Mouse (Mus musculus) stomach, postnatal 0 days (tissue): ENCODE data around the gene Gpr37l1. TPM values are rescaled to one million over a fixed set of nuclear protein-coding genes. Genes with fewer than 3 reads are reported as not detected.
A peak's percentile ranks its signal among the peaks of the same experiment; 100 is the strongest.

Experiments
- ATAC-seq: fragments of 200-750 bp; cut with Nextera tagmentation; 2 replicates; pipeline ENCODE4 v1.8.0; 2017; ENCODE audit not compliant: low FRiP score, low TSS enrichment
- DNase-seq: peaks from one replicate; pipeline ENCODE4 v3.0.0-alpha.2; 2016; ENCODE audit warnings: low spot score
- H3K27ac ChIP-seq: fragments of 300-500 bp; sonication (generic); replicated peaks from 2 replicates; pipeline ENCODE4 v1.5.1; 2014; ENCODE audit warnings: mild to moderate bottlenecking, control low read depth
- H3K27me3 ChIP-seq: fragments of 300-500 bp; sonication (generic); 2 replicates; pipeline ENCODE4 v1.6.1; 2014; ENCODE audit warnings: low read length; ENCODE audit not compliant: control insufficient read depth, insufficient read depth
- H3K36me3 ChIP-seq: fragments of 300-500 bp; sonication (generic); 2 replicates; pipeline ENCODE4 v1.6.1; 2014; ENCODE audit warnings: low read length, mixed read lengths; ENCODE audit not compliant: control insufficient read depth, insufficient read depth
- H3K4me1 ChIP-seq: fragments of 300-500 bp; sonication (generic); replicated peaks from 2 replicates; pipeline ENCODE4 v1.6.1; 2014; ENCODE audit warnings: antibody characterized with exemption; ENCODE audit not compliant: control insufficient read depth, insufficient read depth
- H3K4me2 ChIP-seq: fragments of 300-500 bp; sonication (generic); replicated peaks from 2 replicates; pipeline ENCODE4 v1.6.1; 2014; ENCODE audit warnings: low read depth, mild to moderate bottlenecking, control low read depth, moderate library complexity
- H3K4me3 ChIP-seq: fragments of 300-500 bp; sonication (generic); 2 replicates; pipeline ENCODE4 v1.5.1; 2014; ENCODE audit warnings: low read depth, low read length, control low read depth
- H3K9ac ChIP-seq: fragments of 300-500 bp; sonication (generic); 2 replicates; pipeline ENCODE4 v1.6.1; 2014; ENCODE audit warnings: mild to moderate bottlenecking, low read length, control low read depth, mixed read lengths
- H3K9me3 ChIP-seq: fragments of 300-500 bp; sonication (generic); 2 replicates; pipeline ENCODE4 v1.6.1; 2016; ENCODE audit warnings: low read length; ENCODE audit not compliant: control insufficient read depth
- CTCF ChIP-seq: IDR thresholded peaks from 2 replicates; pipeline ENCODE4 v1.5.1; 2016; ENCODE audit warnings: antibody characterized with exemption, low read depth, mild to moderate bottlenecking, moderate library complexity
- EP300 ChIP-seq: optimal IDR thresholded peaks from 2 replicates; pipeline ENCODE3; 2016; ENCODE audit warnings: antibody characterized with exemption
- WGBS: fragments of 180-500 bp; shearing (Covaris S2); extraction: QIAGEN DNeasy Blood & Tissue Kit; methylation state at CpG from one replicate; pipeline ENCODE4 v1.1.7; 2014; 5-methylcytosine and 5-hydroxymethylcytosine counted together
- polyA plus RNA-seq: library from polyadenylated mRNA; unstranded; fragments of >200 nt; fragmentation: Nextera tagmentation; extraction: Ambion mirVana; gene quantifications from 2 replicates; pipeline ENCODE4 v1.2.1, GENCODE M21; 2015

Gpr37l1 gene
- polyA plus RNA-seq, 1 experiment from 2014 or later: 3.1 TPM

DNA sequence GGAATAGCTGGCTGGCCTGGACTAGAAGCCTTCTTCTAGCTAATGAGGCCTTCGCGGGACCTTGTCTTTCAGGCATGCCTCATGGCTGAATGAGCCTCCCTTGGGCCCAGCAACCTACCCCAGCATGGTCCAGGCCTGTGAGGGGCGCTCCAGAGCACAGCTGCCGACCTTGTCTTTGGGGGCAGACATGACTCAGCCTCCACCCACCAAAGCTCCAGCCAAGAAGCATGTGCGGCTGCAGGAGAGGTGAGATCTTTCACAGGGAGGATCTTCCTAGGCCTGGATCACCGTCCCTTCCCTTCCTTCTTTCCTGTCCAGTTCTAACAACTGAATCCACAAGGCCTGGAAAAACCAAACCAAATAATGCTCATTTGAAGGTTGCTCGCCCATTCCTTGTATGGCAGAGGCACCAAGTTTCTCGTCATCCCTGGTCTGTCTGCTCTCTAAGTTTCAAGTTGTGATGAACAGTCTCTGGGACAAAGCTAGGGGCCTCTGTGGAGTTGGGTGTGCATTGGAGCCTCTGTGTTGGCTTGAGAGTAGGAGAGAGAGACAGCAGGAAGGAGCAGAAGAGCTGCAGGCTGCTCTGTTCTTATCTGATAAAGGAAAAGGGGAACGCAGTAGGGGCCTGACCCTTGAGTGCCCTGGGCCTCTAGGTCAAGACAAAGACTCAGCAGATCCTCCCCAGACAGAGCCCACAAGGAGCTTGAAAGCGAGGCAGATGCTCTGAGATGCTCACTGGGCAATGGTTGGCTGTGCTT, 33.6 kb downstream of the Gpr37l1 start:
- ATAC-seq (no peak), DNase-seq (no peak)
- Histone ChIP-seq H3K27ac (no peak overlapping the region), H3K27me3 (no peaks in the 10 kb centered on the region), H3K9ac (peak overlapping the region; percentile 27), H3K4me1 (no peaks in the 10 kb centered on the region), H3K4me3 (no peak overlapping the region), H3K4me2 (no peak overlapping the region), H3K36me3 (no peaks in the 10 kb centered on the region), H3K9me3 (no peaks in the 10 kb centered on the region)
- 75% methylated on average over 10 of the region's 10 CpGs for WGBS
- TF ChIP-seq CTCF (no peak), EP300 (no peak)

GRCm38 (mm10) chr1:135132893-135133369, 34.5 kb downstream of the Gpr37l1 start:
- no peak overlapping the region for H3K4me2 ChIP-seq
- ATAC-seq: no peak
- TF ChIP-seq CTCF (no peak), EP300 (no peak)
- no peaks in the 10 kb centered on the region for H3K9me3 ChIP-seq
- no peak overlapping the region for H3K27ac ChIP-seq
- H3K36me3 ChIP-seq: no peaks in the 10 kb centered on the region
- no peak for DNase-seq
- H3K4me3 ChIP-seq: no peak overlapping the region
- H3K4me1 ChIP-seq: no peaks in the 10 kb centered on the region
- no peak overlapping the region for H3K9ac ChIP-seq
- 88% methylated on average over 9 of the region's 9 CpGs for WGBS
- no peaks in the 10 kb centered on the region for H3K27me3 ChIP-seq

DNA sequence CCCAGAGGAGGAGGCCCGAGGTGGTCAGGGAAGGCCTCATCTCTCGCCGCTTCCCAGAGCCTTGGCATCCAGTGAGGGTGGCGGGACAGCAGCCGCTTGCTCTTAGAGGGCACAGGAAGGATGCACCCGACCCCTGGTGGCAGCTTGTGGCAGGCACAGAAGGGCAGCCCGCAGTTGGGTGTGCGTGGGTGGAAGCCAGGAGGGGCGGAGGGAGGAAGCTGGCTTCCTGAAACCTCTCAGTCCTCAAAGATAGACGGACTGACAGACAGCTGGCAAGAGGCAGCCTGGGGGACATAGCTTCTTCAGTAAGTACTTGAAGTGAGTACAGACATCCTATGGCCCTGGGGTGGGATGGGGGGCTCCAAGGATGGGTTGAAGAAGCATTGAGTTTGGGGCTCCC, 35.0 kb downstream of the Gpr37l1 start, which contains the start of gene Ptpn7:
TSS of gene Ptpn7 (plus strand) at position 228 of the 400 bp plus-strand sequence.
- ATAC-seq: peak; percentile 52; the same call in 1 of the 2 replicates
- WGBS: 36% methylated on average over 10 of the region's 10 CpGs
- no peak within 1 kb of the TSS for H3K27ac ChIP-seq
- H3K36me3 ChIP-seq: no peaks in the 10 kb centered on the region
- peak; percentile 83 for TF ChIP-seq CTCF
- no peak for TF ChIP-seq EP300
- no peaks in the 10 kb centered on the region for H3K4me1 ChIP-seq
- no peak within 1 kb of the TSS for H3K9ac ChIP-seq
- no peak within 1 kb of the TSS for H3K4me3 ChIP-seq
- peak; percentile 79 for DNase-seq
- H3K9me3 ChIP-seq: no peaks in the 10 kb centered on the region
- H3K27me3 ChIP-seq: no peaks in the 10 kb centered on the region
- no peak within 1 kb of the TSS for H3K4me2 ChIP-seq

GRCm38 (mm10) chr1:135131560-135131959, 35.9 kb downstream of the Gpr37l1 start:
- Histone ChIP-seq H3K36me3 (no peaks in the 10 kb centered on the region), H3K4me3 (no peak overlapping the region), H3K9me3 (no peaks in the 10 kb centered on the region), H3K4me1 (no peaks in the 10 kb centered on the region), H3K27me3 (no peaks in the 10 kb centered on the region), H3K27ac (no peak overlapping the region), H3K4me2 (no peak overlapping the region), H3K9ac (no peak overlapping the region)
- DNase-seq (no peak), ATAC-seq (no peak)
- no peak for TF ChIP-seq EP300
- TF ChIP-seq CTCF: no peak
- 50% methylated on average over 8 of the region's 8 CpGs for WGBS

DNA sequence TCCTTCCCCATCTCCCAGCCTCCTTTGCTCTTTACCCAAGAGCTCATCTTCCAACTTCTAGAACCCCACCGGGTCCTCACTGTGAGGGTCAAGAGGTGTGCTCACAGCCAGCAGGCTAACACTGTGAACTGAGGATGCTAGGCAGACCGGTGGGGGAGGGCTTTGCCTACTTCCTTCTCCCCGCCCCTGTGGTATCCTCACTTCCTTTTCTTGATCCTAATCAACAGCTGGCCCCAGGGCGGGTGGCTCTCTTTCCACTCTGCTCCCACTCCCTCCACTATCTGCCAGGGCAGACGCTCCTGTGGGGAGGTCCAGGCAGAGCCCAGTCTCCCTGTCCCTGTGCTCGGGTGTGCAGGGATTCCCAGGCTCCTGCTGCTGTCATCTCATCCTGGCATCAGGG, 36.4 kb downstream of the Gpr37l1 start:
- ATAC-seq (no peak), DNase-seq (no peak)
- Histone ChIP-seq H3K27ac (no peak overlapping the region), H3K4me1 (0 out of 2 replicates have a peak, but pooled peaks cover 2% of the 10 kb centered on the region), H3K27me3 (no peaks in the 10 kb centered on the region), H3K9ac (no peak overlapping the region), H3K4me3 (no peak overlapping the region), H3K36me3 (no peaks in the 10 kb centered on the region), H3K9me3 (no peaks in the 10 kb centered on the region), H3K4me2 (no peak overlapping the region)
- WGBS: 20% methylated on average over 6 of the region's 6 CpGs
- TF ChIP-seq EP300 (no peak), CTCF (no peak)

GRCm38 (mm10) chr1:135130376-135131018, 37.0 kb downstream of the Gpr37l1 start:
- ATAC-seq: no peak
- no peak overlapping the region for H3K4me3 ChIP-seq
- no peak for DNase-seq
- 78% methylated on average over 2 of the region's 2 CpGs for WGBS
- no peak for TF ChIP-seq EP300
- TF ChIP-seq CTCF: no peak
- H3K27ac ChIP-seq: no peak overlapping the region
- 0 out of 2 replicates have a peak, but pooled peaks cover 2% of the 10 kb centered on the region for H3K4me1 ChIP-seq
- H3K27me3 ChIP-seq: no peaks in the 10 kb centered on the region
- H3K4me2 ChIP-seq: no peak overlapping the region
- H3K9ac ChIP-seq: no peak overlapping the region
- H3K36me3 ChIP-seq: no peaks in the 10 kb centered on the region
- no peaks in the 10 kb centered on the region for H3K9me3 ChIP-seq
